In genomic region chr9:82640277-82640676, GRCm38 (mm10) we compare ENCODE assay signal across 31 mouse cellular contexts.
"Had no signal": no experiment of that assay in that cellular context is flagged by ENCODE, and none has a peak within 500 bp of the region (broad histone marks: within the 10 kb centered on the region; RNA-seq: fewer than 3 reads in every experiment).

No protein-coding gene starts in this region.

- H3K4me1 ChIP-seq: limb, embryonic 10.5 days; limb, embryonic 12.5 days; limb, embryonic 13.5 days; limb, embryonic 15.5 days; liver, embryonic 13.5 days; liver, embryonic 15.5 days; lung, embryonic 15.5 days; megakaryocyte, embryonic 14.5 days; midbrain, embryonic 10.5 days; midbrain, embryonic 12.5 days; midbrain, embryonic 13.5 days; midbrain, embryonic 15.5 days; neural tube, embryonic 12.5 days had no signal

- ATAC-seq: liver, postnatal 0 days; lung, postnatal 0 days; midbrain, embryonic 13.5 days; midbrain, embryonic 15.5 days; midbrain, embryonic 16.5 days had no signal

- DNase-seq: left cerebral cortex, postnatal 4 days; liver; liver, embryonic 13.5 days; liver, postnatal 0 days; lung, adult 18-20 months; lung, adult 2 months; lung, embryonic 14.5 days; lung, postnatal 10 days; lung, postnatal 14 days; lung, postnatal 36 days; lung, postnatal 4 days; midbrain, embryonic 14.5 days had no signal

- H3K9ac ChIP-seq: limb, embryonic 12.5 days; limb, embryonic 13.5 days; limb, embryonic 15.5 days; liver, embryonic 13.5 days; liver, embryonic 14.5 days; liver, embryonic 15.5 days; liver, postnatal 0 days; lung, embryonic 14.5 days; lung, embryonic 15.5 days; midbrain, embryonic 12.5 days; midbrain, embryonic 13.5 days; midbrain, embryonic 15.5 days; neural tube, embryonic 12.5 days had no signal

- H3K27me3 ChIP-seq: limb, embryonic 12.5 days; limb, embryonic 13.5 days; limb, embryonic 15.5 days; liver, embryonic 13.5 days; liver, embryonic 15.5 days; lung, embryonic 15.5 days; megakaryocyte, embryonic 14.5 days; midbrain, embryonic 12.5 days; midbrain, embryonic 13.5 days; midbrain, embryonic 15.5 days; neural tube, embryonic 12.5 days had no signal

- H3K9me3 ChIP-seq: limb, embryonic 10.5 days; limb, embryonic 12.5 days; limb, embryonic 13.5 days; limb, embryonic 15.5 days; liver, embryonic 13.5 days; liver, embryonic 15.5 days; lung, embryonic 15.5 days; megakaryocyte, embryonic 14.5 days; midbrain, embryonic 10.5 days; midbrain, embryonic 12.5 days; midbrain, embryonic 13.5 days; midbrain, embryonic 15.5 days; neural tube, embryonic 12.5 days had no signal

- H3K4me2 ChIP-seq: limb, embryonic 12.5 days; limb, embryonic 13.5 days; limb, embryonic 15.5 days; liver, embryonic 11.5 days; liver, embryonic 13.5 days; liver, embryonic 15.5 days; lung, embryonic 14.5 days; lung, embryonic 15.5 days; midbrain, embryonic 11.5 days; midbrain, embryonic 12.5 days; midbrain, embryonic 13.5 days; midbrain, embryonic 15.5 days; neural tube, embryonic 12.5 days had no signal

- H3K36me3 ChIP-seq: limb, embryonic 10.5 days; limb, embryonic 12.5 days; limb, embryonic 13.5 days; limb, embryonic 15.5 days; liver, embryonic 13.5 days; liver, embryonic 15.5 days; lung, embryonic 15.5 days; midbrain, embryonic 10.5 days; midbrain, embryonic 12.5 days; midbrain, embryonic 13.5 days; midbrain, embryonic 15.5 days; neural tube, embryonic 12.5 days had no signal

- H3K4me3 ChIP-seq: limb, embryonic 10.5 days; limb, embryonic 12.5 days; limb, embryonic 13.5 days; limb, embryonic 15.5 days; liver, embryonic 13.5 days; liver, embryonic 15.5 days; lung, embryonic 15.5 days; megakaryocyte, embryonic 14.5 days; midbrain, embryonic 10.5 days; midbrain, embryonic 12.5 days; midbrain, embryonic 13.5 days; midbrain, embryonic 15.5 days; myocyte; neural tube, embryonic 12.5 days had no signal

- H3K27ac ChIP-seq: limb, embryonic 10.5 days; limb, embryonic 12.5 days; limb, embryonic 13.5 days; limb, embryonic 15.5 days; liver, embryonic 13.5 days; liver, embryonic 14.5 days; liver, embryonic 15.5 days; lung, embryonic 15.5 days; macrophage; midbrain, embryonic 10.5 days; midbrain, embryonic 12.5 days; midbrain, embryonic 13.5 days; midbrain, embryonic 15.5 days; neural tube, embryonic 12.5 days had no signal
